Mouse (Mus musculus) neural tube, embryonic 11.5 days (tissue): ENCODE measurements around the gene Nos1. TPM values are rescaled to one million over a fixed set of nuclear protein-coding genes. Genes with fewer than 3 reads are reported as not detected.

ENCODE experiments used
- ATAC-seq: fragments of 200-750 bp; cut with Nextera tagmentation; 2 replicates; pipeline ENCODE4 v1.8.0; 2017; ENCODE audit warnings: moderate number of reproducible peaks, mild to moderate bottlenecking, moderate TSS enrichment, moderate library complexity; ENCODE audit not compliant: insufficient read depth, low FRiP score, low TSS enrichment
- DNase-seq: peaks from one replicate; pipeline ENCODE4 v3.0.0-alpha.2; 2015; ENCODE audit warnings: low spot score
- H3K27ac ChIP-seq: fragments of 300-500 bp; sonication (generic); 2 replicates; pipeline ENCODE4 v1.5.1; 2014; ENCODE audit warnings: low read depth, mild to moderate bottlenecking, low read length
- H3K27me3 ChIP-seq: fragments of 300-500 bp; sonication (generic); 2 replicates; pipeline ENCODE4 v1.6.1; 2014; ENCODE audit warnings: mild to moderate bottlenecking, low read length, mixed read lengths; ENCODE audit not compliant: control insufficient read depth, insufficient read depth
- H3K36me3 ChIP-seq: fragments of 300-500 bp; sonication (generic); 2 replicates; pipeline ENCODE4 v1.6.1; 2014; ENCODE audit warnings: mild to moderate bottlenecking, low read length, moderate library complexity, mixed read lengths; ENCODE audit not compliant: control insufficient read depth, insufficient read depth
- H3K4me1 ChIP-seq: fragments of 300-500 bp; sonication (generic); 2 replicates; pipeline ENCODE4 v1.6.1; 2014; ENCODE audit warnings: low read length, mixed read lengths; ENCODE audit not compliant: control insufficient read depth, insufficient read depth
- H3K4me2 ChIP-seq: fragments of 300-500 bp; sonication (generic); 2 replicates; pipeline ENCODE4 v1.6.1; 2014; ENCODE audit warnings: low read depth, mild to moderate bottlenecking, moderate library complexity
- H3K4me3 ChIP-seq: fragments of 300-500 bp; sonication (generic); 2 replicates; pipeline ENCODE4 v1.5.1; 2014; ENCODE audit warnings: low read depth, low read length
- H3K9ac ChIP-seq: fragments of 300-500 bp; sonication (generic); 2 replicates; pipeline ENCODE4 v1.6.1; 2014; ENCODE audit warnings: mild to moderate bottlenecking, low read length
- H3K9me3 ChIP-seq: fragments of 300-500 bp; sonication (generic); 2 replicates; pipeline ENCODE4 v1.6.1; 2016; ENCODE audit warnings: low read length; ENCODE audit not compliant: control insufficient read depth
- WGBS: fragments of 180-500 bp; shearing (Covaris S2); extraction: QIAGEN DNeasy Blood & Tissue Kit; methylation state at CpG from one replicate; pipeline ENCODE4 v1.1.7; 2014; 5-methylcytosine and 5-hydroxymethylcytosine counted together
- polyA plus RNA-seq: library from polyadenylated mRNA; unstranded; fragments of >200 nt; fragmentation: Nextera tagmentation; extraction: Ambion mirVana; gene quantifications from 2 replicates; pipeline ENCODE4 v1.2.1, GENCODE M21; 2014

Gene Nos1
- polyA plus RNA-seq, 1 experiment from 2014 or later: 0.70 TPM

- Histone ChIP-seq H3K36me3 (no peaks in the 10 kb centered on the region), H3K4me1 (no peaks in the 10 kb centered on the region), H3K27me3 (peaks cover 36% of the 10 kb centered on the region), H3K4me3 (peak overlapping the region; percentile 17), H3K9ac (no peak overlapping the region), H3K9me3 (no peaks in the 10 kb centered on the region), H3K4me2 (peak overlapping the region; percentile 35), H3K27ac (no peak overlapping the region)
- WGBS: 1% methylated on average over 44 of the region's 44 CpGs
- DNase-seq (peak; percentile 59), ATAC-seq (no peak)
These were observed 61.0 kb downstream of the Nos1 start for GRCm38 (mm10) chr5:117841651-117842347.

- no peaks in the 10 kb centered on the region for H3K9me3 ChIP-seq
- H3K27me3 ChIP-seq: peaks cover 36% of the 10 kb centered on the region
- WGBS: 5% methylated on average over 14 of the region's 14 CpGs
- no peak for DNase-seq
- H3K4me1 ChIP-seq: no peaks in the 10 kb centered on the region
- H3K27ac ChIP-seq: no peak overlapping the region
- no peaks in the 10 kb centered on the region for H3K36me3 ChIP-seq
- no peak overlapping the region for H3K9ac ChIP-seq
- ATAC-seq: no peak
- no peak overlapping the region; the same call in 1 of the 2 replicates for H3K4me3 ChIP-seq
- H3K4me2 ChIP-seq: no peak overlapping the region
These were observed 61.9 kb downstream of the Nos1 start for GRCm38 (mm10) chr5:117842699-117843098.

- H3K4me1 ChIP-seq: no peaks in the 10 kb centered on the region
- H3K27me3 ChIP-seq: peaks cover 36% of the 10 kb centered on the region
- 19% methylated on average over 1 of the region's 1 CpGs for WGBS
- ATAC-seq (no peak), DNase-seq (peak; percentile 28)
- H3K27ac ChIP-seq: no peak overlapping the region
- H3K36me3 ChIP-seq: no peaks in the 10 kb centered on the region
- H3K4me2 ChIP-seq: no peak overlapping the region
- no peak overlapping the region for H3K9ac ChIP-seq
- H3K9me3 ChIP-seq: no peaks in the 10 kb centered on the region
- H3K4me3 ChIP-seq: no peak overlapping the region
These were observed 63.8 kb downstream of the Nos1 start for GRCm38 (mm10) chr5:117844611-117845010.

- no peaks in the 10 kb centered on the region for H3K9me3 ChIP-seq
- DNase-seq (no peak), ATAC-seq (no peak)
- H3K27me3 ChIP-seq: no peaks in the 10 kb centered on the region; the same call in 1 of the 2 replicates
- no peak overlapping the region for H3K4me3 ChIP-seq
- H3K9ac ChIP-seq: no peak overlapping the region
- no peaks in the 10 kb centered on the region for H3K36me3 ChIP-seq
- WGBS: 84% methylated on average over 12 of the region's 12 CpGs
- no peak overlapping the region for H3K27ac ChIP-seq
- H3K4me2 ChIP-seq: no peak overlapping the region
- H3K4me1 ChIP-seq: no peaks in the 10 kb centered on the region
These were observed 69.6 kb downstream of the Nos1 start for GRCm38 (mm10) chr5:117850474-117850873.

GRCm38 (mm10) chr5:117853741-117854140 lies 72.9 kb downstream of the Nos1 start:
- WGBS: 72% methylated on average over 10 of the region's 10 CpGs
- Histone ChIP-seq H3K9ac (no peak overlapping the region), H3K9me3 (no peaks in the 10 kb centered on the region), H3K4me3 (no peak overlapping the region), H3K27ac (no peak overlapping the region), H3K4me2 (no peak overlapping the region), H3K27me3 (no peaks in the 10 kb centered on the region; the same call in 1 of the 2 replicates), H3K4me1 (no peaks in the 10 kb centered on the region), H3K36me3 (no peaks in the 10 kb centered on the region)
- DNase-seq (no peak), ATAC-seq (no peak)

- H3K4me1 ChIP-seq: peaks cover 2% of the 10 kb centered on the region; the same call in 1 of the 2 replicates
- no peaks in the 10 kb centered on the region for H3K27me3 ChIP-seq
- H3K36me3 ChIP-seq: no peaks in the 10 kb centered on the region
- ATAC-seq (no peak), DNase-seq (peak; percentile 19)
- H3K9me3 ChIP-seq: no peaks in the 10 kb centered on the region
- H3K27ac ChIP-seq: no peak overlapping the region
- H3K9ac ChIP-seq: no peak overlapping the region; the same call in 1 of the 2 replicates
- 22% methylated on average over 13 of the region's 13 CpGs for WGBS
- no peak overlapping the region for H3K4me2 ChIP-seq
- H3K4me3 ChIP-seq: no peak overlapping the region
These were observed 83.9 kb downstream of the Nos1 start for GRCm38 (mm10) chr5:117864588-117865300.

GRCm38 (mm10) chr5:117865876-117866275 lies 85.0 kb downstream of the Nos1 start:
- WGBS: 61% methylated on average over 16 of the region's 16 CpGs
- ATAC-seq (no peak), DNase-seq (no peak)
- H3K4me3 ChIP-seq: no peak overlapping the region
- peaks cover 2% of the 10 kb centered on the region; the same call in 1 of the 2 replicates for H3K4me1 ChIP-seq
- H3K27ac ChIP-seq: no peak overlapping the region
- H3K4me2 ChIP-seq: no peak overlapping the region
- no peak overlapping the region for H3K9ac ChIP-seq
- H3K36me3 ChIP-seq: no peaks in the 10 kb centered on the region
- H3K9me3 ChIP-seq: no peaks in the 10 kb centered on the region
- no peaks in the 10 kb centered on the region for H3K27me3 ChIP-seq

GRCm38 (mm10) chr5:117871614-117872013 lies 90.8 kb downstream of the Nos1 start:
- no peak for DNase-seq
- H3K4me3 ChIP-seq: no peak overlapping the region
- H3K4me1 ChIP-seq: no peaks in the 10 kb centered on the region
- H3K36me3 ChIP-seq: no peaks in the 10 kb centered on the region
- ATAC-seq: no peak
- no peaks in the 10 kb centered on the region for H3K9me3 ChIP-seq
- no peak overlapping the region for H3K4me2 ChIP-seq
- no peak overlapping the region for H3K9ac ChIP-seq
- no peak overlapping the region for H3K27ac ChIP-seq
- 79% methylated on average over 1 of the region's 1 CpGs for WGBS
- H3K27me3 ChIP-seq: no peaks in the 10 kb centered on the region

GRCm38 (mm10) chr5:117873807-117874206 lies 93.0 kb downstream of the Nos1 start:
- Histone ChIP-seq H3K27me3 (no peaks in the 10 kb centered on the region), H3K36me3 (no peaks in the 10 kb centered on the region), H3K9ac (no peak overlapping the region), H3K4me3 (no peak overlapping the region), H3K4me2 (no peak overlapping the region), H3K27ac (no peak overlapping the region), H3K9me3 (no peaks in the 10 kb centered on the region), H3K4me1 (no peaks in the 10 kb centered on the region)
- 87% methylated on average over 8 of the region's 8 CpGs for WGBS
- ATAC-seq (no peak), DNase-seq (no peak)
